Mouse (Mus musculus): ENCODE data around the gene Acvrl1. TPM values are rescaled to one million over a fixed set of nuclear protein-coding genes. Genes with fewer than 3 reads are reported as not detected.
A peak's percentile ranks its signal among the peaks of the same experiment; 100 is the strongest.

Acvrl1 gene
- polyA plus RNA-seq (2012; ENCODE audit: insufficient read depth, low replicate concordance): 2.1 and 7.9 TPM in 2 replicates

GRCm38 (mm10) chr15:101128181-101129089, at the start of gene Acvrl1:
Acvrl1 (plus strand) TSS chr15:101128522.
- Histone ChIP-seq H3K36me3 (replicated peaks; ENCODE audit: low read length) (peaks cover 7% of the 10 kb centered on the region), H3K4me3 (replicated peaks) (peak within 1 kb of the TSS; percentile 89), H3K9me3 (peaks cover 11% of the 10 kb centered on the region), H3K27me3 (replicated peaks) (peaks cover 78% of the 10 kb centered on the region), H3K4me1 (peaks cover 87% of the 10 kb centered on the region)
- no peak for TF ChIP-seq GATA1 (IDR thresholded peaks at IDR 0.05; ENCODE audit: borderline replicate concordance, low read length)
- TF ChIP-seq FLI1 (IDR thresholded peaks at IDR 0.05; ENCODE audit: low read length): no peak

DNA sequence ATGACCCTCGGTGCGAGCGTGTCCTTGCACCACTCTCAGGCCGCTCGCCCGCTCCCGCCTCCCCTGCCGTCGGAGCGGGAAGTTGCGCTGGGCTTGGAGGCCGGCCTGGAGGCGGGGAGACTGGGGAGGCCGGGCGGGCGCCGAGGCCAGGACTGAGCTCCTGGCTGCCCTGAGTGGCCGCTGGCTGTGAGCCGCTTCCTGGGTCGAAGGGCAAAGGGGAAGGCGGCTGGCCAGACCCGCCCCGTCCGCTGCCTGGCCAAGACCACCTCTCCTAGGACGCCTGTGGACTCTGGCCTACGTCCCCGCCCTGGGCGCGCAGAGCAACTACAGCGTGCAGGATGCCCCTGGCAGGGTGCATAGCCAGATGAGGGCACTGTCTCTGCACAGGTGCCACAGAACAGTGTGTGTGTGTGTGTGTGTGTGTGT, 49.6 kb upstream of the Acvrl1 start:
- no peaks in the 10 kb centered on the region for H3K9me3 ChIP-seq
- no peaks in the 10 kb centered on the region for H3K36me3 ChIP-seq (replicated peaks; ENCODE audit: low read length)
- TF ChIP-seq FLI1 (IDR thresholded peaks at IDR 0.05; ENCODE audit: low read length) (no peak), GATA1 (IDR thresholded peaks at IDR 0.05; ENCODE audit: borderline replicate concordance, low read length) (no peak)
- H3K4me3 ChIP-seq (replicated peaks): peak overlapping the region; percentile 90
- H3K27me3 ChIP-seq (replicated peaks): peaks cover 91% of the 10 kb centered on the region
- H3K4me1 ChIP-seq: peaks cover 15% of the 10 kb centered on the region

- peaks cover 88% of the 10 kb centered on the region for H3K27me3 ChIP-seq (replicated peaks)
- no peaks in the 10 kb centered on the region for H3K9me3 ChIP-seq
- no peaks in the 10 kb centered on the region for H3K36me3 ChIP-seq (replicated peaks; ENCODE audit: low read length)
- TF ChIP-seq GATA1 (IDR thresholded peaks at IDR 0.05; ENCODE audit: borderline replicate concordance, low read length) (no peak), FLI1 (IDR thresholded peaks at IDR 0.05; ENCODE audit: low read length) (no peak)
- peaks cover 15% of the 10 kb centered on the region for H3K4me1 ChIP-seq
- no peak overlapping the region for H3K4me3 ChIP-seq (replicated peaks)
These were observed 48.2 kb upstream of the Acvrl1 start for GRCm38 (mm10) chr15:101080031-101080520.

DNA sequence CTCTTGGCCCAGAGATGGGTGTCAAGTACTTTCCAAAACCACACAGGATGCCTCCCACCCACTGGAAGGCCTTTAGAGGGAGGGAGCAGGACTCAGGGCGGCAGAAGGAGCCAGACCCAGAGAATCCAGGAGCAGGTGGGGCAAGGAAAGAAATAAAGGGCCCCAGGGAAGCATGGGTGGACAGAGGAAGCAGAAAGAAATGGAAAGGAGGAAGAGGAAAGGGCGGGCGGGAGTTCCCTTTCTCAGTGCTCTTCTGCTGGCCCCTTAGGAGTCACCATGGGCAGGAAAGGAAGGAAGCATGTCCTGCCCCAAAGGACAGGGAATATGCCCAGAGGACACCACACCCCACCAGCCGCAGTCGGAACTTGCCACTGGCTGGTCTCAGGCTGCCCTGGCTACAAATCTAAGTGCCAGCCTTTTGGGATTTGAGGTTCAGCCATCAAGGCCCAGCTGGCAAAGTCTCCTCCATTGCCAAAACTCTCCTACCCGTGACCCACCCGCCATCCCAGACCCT, 47.2 kb upstream of the Acvrl1 start:
- Histone ChIP-seq H3K4me1 (peaks cover 15% of the 10 kb centered on the region), H3K9me3 (no peaks in the 10 kb centered on the region), H3K36me3 (replicated peaks; ENCODE audit: low read length) (no peaks in the 10 kb centered on the region), H3K4me3 (replicated peaks) (no peak overlapping the region), H3K27me3 (replicated peaks) (peaks cover 79% of the 10 kb centered on the region)
- TF ChIP-seq GATA1 (IDR thresholded peaks at IDR 0.05; ENCODE audit: borderline replicate concordance, low read length): no peak
- no peak for TF ChIP-seq FLI1 (IDR thresholded peaks at IDR 0.05; ENCODE audit: low read length)

GRCm38 (mm10) chr15:101082236-101082635, 46.1 kb upstream of the Acvrl1 start:
- H3K27me3 ChIP-seq (replicated peaks): peaks cover 79% of the 10 kb centered on the region
- H3K4me1 ChIP-seq: peaks cover 15% of the 10 kb centered on the region
- TF ChIP-seq GATA1 (IDR thresholded peaks at IDR 0.05; ENCODE audit: borderline replicate concordance, low read length) (no peak), FLI1 (IDR thresholded peaks at IDR 0.05; ENCODE audit: low read length) (no peak)
- no peaks in the 10 kb centered on the region for H3K9me3 ChIP-seq
- peak overlapping the region; percentile 42 for H3K4me3 ChIP-seq (replicated peaks)
- H3K36me3 ChIP-seq (replicated peaks; ENCODE audit: low read length): no peaks in the 10 kb centered on the region

DNA sequence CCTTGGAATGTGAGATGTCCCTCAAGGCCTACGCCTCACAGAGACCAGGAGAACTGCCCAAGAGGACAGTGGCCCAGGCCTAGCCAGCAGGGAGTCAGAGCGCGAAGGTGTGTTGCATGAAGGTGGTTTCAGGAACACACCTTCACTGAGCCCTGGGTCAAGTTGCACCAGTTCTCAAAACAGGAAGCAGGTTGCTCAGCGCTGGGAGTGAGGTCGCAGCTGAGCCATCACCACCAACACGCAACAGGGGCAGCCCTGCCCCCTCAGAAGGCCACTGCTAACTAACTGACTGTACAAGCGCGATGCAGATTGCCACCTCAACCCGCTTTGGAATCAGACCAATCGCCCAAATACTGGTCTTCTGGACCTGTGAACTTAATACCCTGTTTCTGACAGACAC, 43.8 kb upstream of the Acvrl1 start:
- TF ChIP-seq GATA1 (IDR thresholded peaks at IDR 0.05; ENCODE audit: borderline replicate concordance, low read length): no peak
- TF ChIP-seq FLI1 (IDR thresholded peaks at IDR 0.05; ENCODE audit: low read length): no peak
- Histone ChIP-seq H3K4me1 (no peaks in the 10 kb centered on the region), H3K9me3 (no peaks in the 10 kb centered on the region), H3K27me3 (replicated peaks) (peaks cover 74% of the 10 kb centered on the region), H3K36me3 (replicated peaks; ENCODE audit: low read length) (no peaks in the 10 kb centered on the region), H3K4me3 (replicated peaks) (no peak overlapping the region)

GRCm38 (mm10) chr15:101086451-101086850, 41.9 kb upstream of the Acvrl1 start:
- Histone ChIP-seq H3K4me3 (replicated peaks) (no peak overlapping the region), H3K9me3 (no peaks in the 10 kb centered on the region), H3K27me3 (replicated peaks) (peaks cover 73% of the 10 kb centered on the region), H3K4me1 (no peaks in the 10 kb centered on the region), H3K36me3 (replicated peaks; ENCODE audit: low read length) (no peaks in the 10 kb centered on the region)
- TF ChIP-seq GATA1 (IDR thresholded peaks at IDR 0.05; ENCODE audit: borderline replicate concordance, low read length) (no peak), FLI1 (IDR thresholded peaks at IDR 0.05; ENCODE audit: low read length) (no peak)

DNA sequence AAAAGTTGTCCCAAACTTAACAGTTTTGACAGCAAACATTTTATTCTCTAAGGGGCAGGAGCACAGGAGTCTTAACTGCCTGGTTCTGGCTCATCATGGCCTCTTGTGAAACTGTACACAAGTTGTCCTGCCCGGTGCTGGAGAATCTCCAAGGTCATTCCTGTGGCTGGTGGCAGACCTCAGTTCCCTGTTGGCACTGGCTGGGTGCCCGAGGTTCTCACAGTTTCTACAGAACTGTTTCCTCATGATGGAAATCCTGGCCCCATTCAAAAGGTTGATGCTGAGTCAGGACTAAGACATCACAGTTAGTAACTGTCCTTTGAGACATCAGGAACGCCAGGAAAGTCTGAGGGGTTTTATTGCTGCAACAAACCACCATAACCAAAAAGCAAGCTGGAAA, 41.4 kb upstream of the Acvrl1 start:
- TF ChIP-seq GATA1 (IDR thresholded peaks at IDR 0.05; ENCODE audit: borderline replicate concordance, low read length) (no peak), FLI1 (IDR thresholded peaks at IDR 0.05; ENCODE audit: low read length) (no peak)
- Histone ChIP-seq H3K27me3 (replicated peaks) (peaks cover 73% of the 10 kb centered on the region), H3K4me1 (peaks cover 3% of the 10 kb centered on the region; the same call in 1 of the 2 replicates), H3K4me3 (replicated peaks) (no peak overlapping the region), H3K36me3 (replicated peaks; ENCODE audit: low read length) (no peaks in the 10 kb centered on the region), H3K9me3 (0 out of 2 replicates have a peak, but pooled peaks cover 2% of the 10 kb centered on the region)

DNA sequence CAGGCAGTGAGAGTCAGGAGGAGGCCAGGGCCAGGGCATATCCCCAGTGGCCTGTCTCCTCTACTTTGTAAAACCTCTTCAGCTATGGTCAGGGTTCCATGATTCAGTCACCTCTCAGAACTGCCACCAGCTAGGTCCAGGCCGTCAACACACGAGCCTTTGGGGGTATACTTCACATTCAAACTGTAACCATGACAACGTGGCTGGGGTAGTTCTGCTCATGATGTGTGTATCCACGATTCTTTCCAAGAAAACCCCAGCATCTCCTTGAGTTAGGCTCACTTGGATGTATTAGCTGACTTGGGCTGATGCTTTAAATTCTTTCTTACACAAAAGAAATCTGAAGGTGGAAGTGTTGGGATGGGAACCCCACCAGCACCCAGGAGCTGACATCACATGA, 40.0 kb upstream of the Acvrl1 start:
- Histone ChIP-seq H3K4me3 (replicated peaks) (no peak overlapping the region), H3K9me3 (0 out of 2 replicates have a peak, but pooled peaks cover 6% of the 10 kb centered on the region), H3K4me1 (peaks cover 7% of the 10 kb centered on the region; the same call in 1 of the 2 replicates), H3K27me3 (replicated peaks) (peaks cover 77% of the 10 kb centered on the region), H3K36me3 (replicated peaks; ENCODE audit: low read length) (no peaks in the 10 kb centered on the region)
- no peak for TF ChIP-seq FLI1 (IDR thresholded peaks at IDR 0.05; ENCODE audit: low read length)
- no peak for TF ChIP-seq GATA1 (IDR thresholded peaks at IDR 0.05; ENCODE audit: borderline replicate concordance, low read length)

GRCm38 (mm10) chr15:101091551-101091950, 36.8 kb upstream of the Acvrl1 start:
- Histone ChIP-seq H3K27me3 (replicated peaks) (peaks cover 88% of the 10 kb centered on the region), H3K4me3 (replicated peaks) (no peak overlapping the region), H3K4me1 (peaks cover 7% of the 10 kb centered on the region; the same call in 1 of the 2 replicates), H3K9me3 (0 out of 2 replicates have a peak, but pooled peaks cover 6% of the 10 kb centered on the region), H3K36me3 (replicated peaks; ENCODE audit: low read length) (no peaks in the 10 kb centered on the region)
- TF ChIP-seq FLI1 (IDR thresholded peaks at IDR 0.05; ENCODE audit: low read length) (no peak), GATA1 (IDR thresholded peaks at IDR 0.05; ENCODE audit: borderline replicate concordance, low read length) (no peak)

All from megakaryocyte, embryonic 14.5 days (primary cell).